ENCODE assay signal across 8 mouse cellular contexts in the genomic region with DNA sequence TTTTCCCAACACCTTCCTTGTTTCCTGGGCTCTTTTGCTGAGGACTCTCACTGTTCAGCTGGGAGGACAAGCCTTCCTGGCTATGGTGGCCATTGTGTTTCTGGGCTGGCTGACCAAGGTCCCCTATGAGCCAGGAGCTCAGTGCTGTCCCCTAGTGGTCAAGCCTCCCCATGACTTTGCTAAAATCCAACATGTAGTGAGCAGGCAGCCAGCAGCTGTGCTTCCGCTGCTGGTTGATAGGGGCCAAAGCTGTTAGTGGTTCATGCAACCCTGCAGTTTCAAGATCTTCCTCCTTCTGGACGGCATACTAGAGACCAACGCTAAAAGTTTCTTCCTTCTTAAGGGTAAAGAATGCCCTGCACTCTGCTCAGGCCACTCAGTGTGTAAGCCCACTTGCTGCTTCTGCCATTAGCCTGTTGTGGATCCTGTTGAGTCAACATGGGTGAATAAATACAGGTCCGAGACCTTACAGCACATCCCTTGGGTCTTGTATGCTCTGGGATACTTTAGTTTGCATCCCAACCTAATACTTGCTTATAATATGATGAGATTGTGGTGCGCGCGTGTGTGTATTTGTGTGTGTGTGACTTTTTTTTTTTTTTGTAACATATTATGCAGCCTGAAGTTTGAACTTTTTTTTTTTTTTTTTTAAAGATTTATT. TPM values are rescaled to one million over a fixed set of nuclear protein-coding genes. Genes with fewer than 3 reads are reported as not detected.
DNase-seq lines count a peak whose midpoint lies in the region; ATAC-seq and TF ChIP-seq lines count a peak whose summit lies in the region.

No protein-coding gene starts in this region.

- intact Hi-C loops in gastrocnemius, adult 2 months (cut with DNase I): loop anchor here (10.0 kb wide), 1 partner anchor 689 kb away; a partner anchor contains a TSS
- intact Hi-C loops in left cerebral cortex, postnatal 14 days (cut with DNase I): no loop called here

- WGBS in forebrain, embryonic 10.5 days: 32% methylated on average over 7 of the region's 7 CpGs
- 27% methylated on average over 7 of the region's 7 CpGs for WGBS in forebrain, embryonic 15.5 days

- H3K36me3 ChIP-seq in forebrain, embryonic 10.5 days (replicated peaks): no peaks in the 10 kb centered on the region
- H3K36me3 ChIP-seq in forebrain, embryonic 15.5 days: no peaks in the 10 kb centered on the region

- H3K9ac ChIP-seq in forebrain, embryonic 15.5 days (replicated peaks): no peak overlapping the region

- peaks cover 4% of the 10 kb centered on the region; the same call in 1 of the 2 replicates for H3K27me3 ChIP-seq in forebrain, embryonic 10.5 days (ENCODE audit: poor library complexity, severe bottlenecking)
- no peaks in the 10 kb centered on the region for H3K27me3 ChIP-seq in forebrain, embryonic 15.5 days

- H3K9me3 ChIP-seq in forebrain, embryonic 10.5 days: no peaks in the 10 kb centered on the region
- H3K9me3 ChIP-seq in forebrain, embryonic 15.5 days: no peaks in the 10 kb centered on the region

- ATAC-seq in forebrain, embryonic 15.5 days (replicated peaks): no peak
- peak; percentile 65 for ATAC-seq in megakaryocyte-erythroid progenitor cell, adult 5-6 weeks (replicated peaks; ENCODE audit: low FRiP score, low TSS enrichment, poor library complexity, severe bottlenecking)

- no peak overlapping the region for H3K4me2 ChIP-seq in forebrain, embryonic 15.5 days (replicated peaks)

- peak overlapping the region; percentile 58; the same call in 1 of the 2 replicates for H3K27ac ChIP-seq in forebrain, embryonic 10.5 days
- no peak overlapping the region for H3K27ac ChIP-seq in forebrain, embryonic 15.5 days (replicated peaks)
- H3K27ac ChIP-seq in gastrocnemius, adult 2 months: peak overlapping the region; percentile 65

- peaks cover 30% of the 10 kb centered on the region for H3K4me1 ChIP-seq in forebrain, embryonic 10.5 days
- H3K4me1 ChIP-seq in forebrain, embryonic 15.5 days: peaks cover 16% of the 10 kb centered on the region

- DNase-seq in forebrain, embryonic 10.5 days (ENCODE audit: extremely low spot score, low spot score): peak; percentile 93
- peak; percentile 93 to 96 for DNase-seq in cerebellum, postnatal 10 days
- peak; percentile 88 for DNase-seq in gastrocnemius, adult 2 months
- DNase-seq in hindlimb bud, embryonic 11.5 days (ENCODE audit: extremely low spot score, low read depth, low spot score): peak; percentile 89
- peak; percentile 86 to 92 for DNase-seq in left cerebral cortex, postnatal 14 days (ENCODE audit: low spot score in 2 of 2)
- DNase-seq in right cerebral cortex, postnatal 36 days (ENCODE audit: low spot score in 2 of 2): peak; percentile 66 to 68

- TF ChIP-seq CTCF in gastrocnemius, adult 2 months (IDR thresholded peaks at IDR 0.05): peak; percentile 100; the same call in 1 of the 2 replicates

- H3K4me3 ChIP-seq in forebrain, embryonic 10.5 days: peak overlapping the region; percentile 27
- no peak overlapping the region for H3K4me3 ChIP-seq in forebrain, embryonic 15.5 days
- H3K4me3 ChIP-seq in gastrocnemius, adult 2 months: peak overlapping the region; percentile 38

RNA-seq across cellular contexts. Expression of a gene that starts 19.3 kb away (rescaled TPM):
- polyA plus RNA-seq in forebrain, embryonic 10.5 days (2016; fragmentation: Nextera tagmentation; extraction: Ambion mirVana): not detected in 2 replicates
- not detected in 2 replicates for polyA plus RNA-seq in forebrain, embryonic 15.5 days (2015; fragmentation: Nextera tagmentation; extraction: Ambion mirVana)
- not detected for total RNA-seq in gastrocnemius, adult 2 months (2021)
- not detected for total RNA-seq in left cerebral cortex, postnatal 14 days (2021)
- total RNA-seq in megakaryocyte-erythroid progenitor cell, adult 5-6 weeks (2014; fragmentation: Nextera tagmentation): 0.94 TPM in 1 of 2 replicates, not detected in the other
- total RNA-seq in megakaryocyte-erythroid progenitor cell, adult 5-6 weeks (2017): 1.8 and 5.5 TPM in 2 replicates

RNA-seq across cellular contexts. Expression of a gene that starts 19.3 kb away (rescaled TPM):
- polyA plus RNA-seq in forebrain, embryonic 10.5 days (2016; fragmentation: Nextera tagmentation; extraction: Ambion mirVana): not detected in 2 replicates
- polyA plus RNA-seq in forebrain, embryonic 15.5 days (2015; fragmentation: Nextera tagmentation; extraction: Ambion mirVana): not detected in 2 replicates
- not detected for total RNA-seq in gastrocnemius, adult 2 months (2021)
- not detected for total RNA-seq in left cerebral cortex, postnatal 14 days (2021)
- total RNA-seq in megakaryocyte-erythroid progenitor cell, adult 5-6 weeks (2014; fragmentation: Nextera tagmentation): not detected in 2 replicates
- total RNA-seq in megakaryocyte-erythroid progenitor cell, adult 5-6 weeks (2017): not detected in 2 replicates

RNA-seq across cellular contexts. Expression of a gene that starts 41.9 kb away (rescaled TPM):
- not detected in 2 replicates for polyA plus RNA-seq in forebrain, embryonic 10.5 days (2016; fragmentation: Nextera tagmentation; extraction: Ambion mirVana)
- not detected in 2 replicates for polyA plus RNA-seq in forebrain, embryonic 15.5 days (2015; fragmentation: Nextera tagmentation; extraction: Ambion mirVana)
- not detected for total RNA-seq in gastrocnemius, adult 2 months (2021)
- total RNA-seq in left cerebral cortex, postnatal 14 days (2021): under 1 TPM in 1 of 2 experiments, not detected in 1; 0.15 TPM
- 0.90 and 1.5 TPM in 2 replicates for total RNA-seq in megakaryocyte-erythroid progenitor cell, adult 5-6 weeks (2014; fragmentation: Nextera tagmentation)
- total RNA-seq in megakaryocyte-erythroid progenitor cell, adult 5-6 weeks (2017): 3.4 and 4.3 TPM in 2 replicates

RNA-seq across cellular contexts. Expression of a gene that starts 45.5 kb away (rescaled TPM):
- 0.52 and 0.64 TPM in 2 replicates for polyA plus RNA-seq in forebrain, embryonic 10.5 days (2016; fragmentation: Nextera tagmentation; extraction: Ambion mirVana)
- 0.46 and 0.60 TPM in 2 replicates for polyA plus RNA-seq in forebrain, embryonic 15.5 days (2015; fragmentation: Nextera tagmentation; extraction: Ambion mirVana)
- total RNA-seq in gastrocnemius, adult 2 months (2021): not detected
- 1 to 10 TPM in 1 of 2 experiments, under 1 TPM in 1; 0.97 to 1.3 TPM for total RNA-seq in left cerebral cortex, postnatal 14 days (2021)
- 3.0 and 8.4 TPM in 2 replicates for total RNA-seq in megakaryocyte-erythroid progenitor cell, adult 5-6 weeks (2014; fragmentation: Nextera tagmentation)
- total RNA-seq in megakaryocyte-erythroid progenitor cell, adult 5-6 weeks (2017): 0.85 and 13.2 TPM in 2 replicates

RNA-seq across cellular contexts. Expression of a gene that starts 56.4 kb away (rescaled TPM):
- not detected in 2 replicates for polyA plus RNA-seq in forebrain, embryonic 10.5 days (2016; fragmentation: Nextera tagmentation; extraction: Ambion mirVana)
- polyA plus RNA-seq in forebrain, embryonic 15.5 days (2015; fragmentation: Nextera tagmentation; extraction: Ambion mirVana): not detected in 2 replicates
- not detected for total RNA-seq in gastrocnemius, adult 2 months (2021)
- not detected for total RNA-seq in left cerebral cortex, postnatal 14 days (2021)
- total RNA-seq in megakaryocyte-erythroid progenitor cell, adult 5-6 weeks (2014; fragmentation: Nextera tagmentation): 0.39 and 1.2 TPM in 2 replicates
- 1.3 and 14.3 TPM in 2 replicates for total RNA-seq in megakaryocyte-erythroid progenitor cell, adult 5-6 weeks (2017)
